Mouse (Mus musculus): ENCODE data around the gene Tmem95.

- TF ChIP-seq EP300 (IDR thresholded peaks at IDR 0.05; ENCODE audit: low read depth) (no peak), CTCF (IDR thresholded peaks at IDR 0.05; ENCODE audit: low read depth) (no peak)
Measured at GRCm38 (mm10) chr11:69915667-69916627, 38.1 kb upstream of the Tmem95 start.
